Mouse (Mus musculus) frontal cortex, postnatal 10 days (tissue): ENCODE results near the gene Vps9d1.
"Not testable (repeated sequence)": the region's sequence is repeated elsewhere in the genome, so short reads cannot be mapped to it uniquely, and the experiment has no call there.

Source experiments
- DNase-seq, 2 experiments: peaks; one replicate each; pipeline ENCODE4 v3.0.0; 2022; ENCODE audit warnings: low spot score in 2 of 2, mixed read lengths in 1 of 2

Gene Vps9d1

DNA sequence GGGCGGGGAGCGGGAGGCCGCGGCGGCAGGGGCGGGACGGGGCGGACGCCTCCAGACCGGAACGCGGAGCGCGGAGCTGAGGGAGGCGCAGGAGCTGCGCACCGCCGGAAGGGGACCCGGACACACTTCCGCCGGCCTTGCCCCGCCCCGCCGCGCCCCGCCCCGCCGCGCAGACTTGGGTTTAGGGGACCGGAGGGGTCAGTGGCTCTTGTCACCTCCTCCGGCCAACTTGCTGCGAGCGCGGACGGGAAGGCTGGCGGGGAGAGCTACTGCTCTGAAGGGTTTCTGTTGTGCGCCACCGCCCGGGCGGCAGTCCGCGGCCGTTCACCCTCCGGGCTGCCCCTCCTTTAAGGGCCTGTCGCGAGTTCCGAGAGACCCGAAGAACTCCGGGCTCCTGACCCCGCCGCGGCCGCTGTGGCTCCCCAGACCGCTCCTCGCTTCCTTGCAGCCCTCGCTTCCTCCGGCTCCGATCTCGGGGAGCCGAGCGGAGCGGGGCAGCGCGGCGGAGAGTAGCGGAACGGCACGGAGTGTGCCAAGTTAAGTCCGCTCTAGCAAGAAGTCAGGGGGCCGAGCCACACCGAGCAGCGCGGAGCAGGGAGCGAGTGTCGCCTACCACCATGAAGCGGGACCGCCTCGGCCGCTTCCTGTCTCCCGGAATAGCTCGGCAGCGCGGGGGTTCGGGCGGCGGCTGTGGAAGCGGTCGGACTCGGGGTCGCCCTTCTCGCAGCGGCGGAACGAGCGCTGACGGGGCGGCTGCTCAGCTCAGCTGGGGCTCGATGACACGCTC is at the start of gene Vps9d1, which contains the start of gene Zfp276:
Vps9d1 (minus strand) TSS at position 250 of the 787 bp plus-strand sequence.
Zfp276 (plus strand) TSS at position 97 of the 787 bp plus-strand sequence.
- peak; percentile 68 to 85 for DNase-seq

DNA sequence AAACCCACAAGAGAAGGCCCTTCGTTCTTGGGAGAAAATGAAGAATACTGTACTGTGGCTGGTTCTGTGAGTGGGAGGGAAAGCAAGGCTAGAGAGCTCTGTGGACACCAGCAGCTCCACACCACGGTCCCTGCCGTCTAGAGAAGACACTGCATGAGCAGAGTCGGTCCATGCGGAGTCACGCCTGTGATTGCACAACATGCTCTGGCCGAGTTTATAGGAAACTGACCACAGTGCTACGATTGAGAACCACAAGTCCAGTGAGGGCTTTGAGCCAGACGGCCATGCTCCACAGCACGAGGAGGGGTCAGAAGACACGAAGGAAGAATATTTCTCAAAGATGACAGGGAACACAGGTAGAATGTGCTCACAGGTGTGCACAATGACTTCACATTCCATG is 44.2 kb upstream of the Vps9d1 start:
- DNase-seq: no peak

DNA sequence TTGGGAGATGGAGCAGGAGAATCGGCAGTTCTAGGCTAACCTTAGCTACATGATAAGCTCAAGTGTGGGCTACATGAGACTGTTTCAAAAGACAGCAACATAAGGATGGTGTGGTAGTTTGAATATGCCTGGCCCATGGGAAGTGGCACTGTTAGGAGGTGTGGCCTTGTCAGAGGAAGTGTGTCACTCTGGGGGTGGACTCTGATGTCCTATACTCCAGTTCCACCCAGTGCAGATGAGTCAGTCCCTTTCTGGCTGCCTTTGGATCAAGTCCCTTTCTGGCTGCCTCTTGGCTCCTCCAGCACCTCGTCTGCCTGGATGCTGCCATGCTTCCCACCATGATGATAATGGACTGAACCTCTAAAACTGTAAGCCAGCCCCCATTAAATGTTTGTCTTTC is 38.6 kb upstream of the Vps9d1 start:
- DNase-seq: no peak

DNA sequence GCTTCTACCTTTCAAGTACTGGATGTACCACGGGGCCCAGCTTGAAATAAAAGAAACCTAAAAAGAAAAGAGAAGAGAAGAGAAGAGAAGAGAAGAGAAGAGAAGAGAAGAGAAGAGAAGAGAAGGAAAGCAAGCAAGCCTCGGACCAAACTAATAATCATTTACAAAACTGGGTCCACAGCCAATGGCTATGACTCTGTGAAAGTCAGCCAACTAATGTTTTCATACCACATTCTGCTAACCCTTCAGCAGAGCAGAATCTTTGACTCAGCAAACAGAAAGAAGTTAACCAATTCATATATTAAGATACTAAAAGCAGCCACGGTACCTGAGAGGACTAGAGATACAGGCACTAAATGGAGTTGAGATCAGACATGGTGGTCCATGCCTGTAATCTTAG is 38.1 kb upstream of the Vps9d1 start:
- DNase-seq: no peak

GRCm38 (mm10) chr8:123291716-123292115 is 37.6 kb upstream of the Vps9d1 start:
- DNase-seq: no peak

GRCm38 (mm10) chr8:123290679-123291078 is 36.5 kb upstream of the Vps9d1 start:
- DNase-seq: no peak

GRCm38 (mm10) chr8:123290166-123290565 is 36.0 kb upstream of the Vps9d1 start:
- DNase-seq: no peak

- DNase-seq: no peak
These were observed 33.2 kb upstream of the Vps9d1 start for GRCm38 (mm10) chr8:123287362-123287761.

GRCm38 (mm10) chr8:123284493-123284892 is 30.3 kb upstream of the Vps9d1 start:
- no peak for DNase-seq

DNA sequence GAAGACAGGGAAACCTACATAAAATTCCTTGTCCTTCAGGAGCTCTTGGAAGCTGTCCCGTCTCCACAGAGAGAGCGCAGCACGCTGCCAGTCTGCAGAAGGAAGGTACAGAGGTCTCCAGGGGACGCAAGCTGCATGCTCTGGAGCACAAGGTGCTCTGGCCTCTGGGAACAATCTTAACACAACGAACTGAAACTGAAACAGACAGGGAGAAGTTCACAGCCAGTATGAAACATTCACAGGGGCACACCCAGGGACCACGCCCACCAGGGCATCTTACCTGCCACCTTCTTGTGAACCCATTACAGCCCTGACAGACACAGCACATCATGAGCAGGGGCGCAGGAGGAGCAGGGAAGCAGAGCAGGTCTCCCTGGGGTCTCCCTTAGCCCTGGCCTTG is 29.8 kb upstream of the Vps9d1 start:
- no peak for DNase-seq

GRCm38 (mm10) chr8:123282994-123283393 is 28.8 kb upstream of the Vps9d1 start:
- not testable (repeated sequence) for DNase-seq

DNA sequence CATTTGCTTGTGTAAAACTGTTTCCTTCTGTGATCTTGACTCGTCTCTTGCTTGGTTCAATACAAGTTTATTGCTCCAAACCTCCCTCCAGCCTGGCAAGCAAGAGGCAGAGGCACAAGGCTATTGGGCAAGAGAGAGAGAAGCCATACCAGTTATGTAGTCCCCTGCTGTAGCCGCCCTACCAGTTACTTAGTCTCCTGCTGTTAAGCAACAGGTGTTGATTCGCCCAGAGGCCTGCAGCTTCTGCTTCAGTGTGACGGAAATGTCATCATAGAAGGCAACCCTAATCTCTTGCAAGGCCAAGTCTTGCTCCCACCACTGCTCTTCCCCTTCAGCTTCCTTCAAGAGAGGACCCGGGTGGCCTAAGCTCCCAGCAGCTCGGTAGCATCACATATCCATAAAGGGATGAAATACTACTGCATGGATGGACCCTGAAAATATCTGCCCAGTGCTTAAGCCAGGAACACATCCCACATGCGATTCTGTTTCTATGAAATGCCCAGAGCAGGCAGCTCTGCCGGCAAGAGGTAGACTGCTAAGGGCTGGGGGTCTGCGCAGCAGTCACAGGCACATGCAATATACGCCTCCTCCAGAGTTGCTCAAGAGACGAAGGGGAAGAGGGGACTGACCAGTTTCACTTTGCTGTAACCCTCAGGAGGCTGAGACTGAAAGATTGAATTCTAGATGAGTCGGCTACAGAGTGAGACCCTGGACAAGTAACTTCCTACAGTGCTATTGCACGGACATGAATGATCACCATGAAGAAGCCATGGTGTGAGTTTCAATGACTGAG is 26.4 kb upstream of the Vps9d1 start:
- DNase-seq: no peak

DNA sequence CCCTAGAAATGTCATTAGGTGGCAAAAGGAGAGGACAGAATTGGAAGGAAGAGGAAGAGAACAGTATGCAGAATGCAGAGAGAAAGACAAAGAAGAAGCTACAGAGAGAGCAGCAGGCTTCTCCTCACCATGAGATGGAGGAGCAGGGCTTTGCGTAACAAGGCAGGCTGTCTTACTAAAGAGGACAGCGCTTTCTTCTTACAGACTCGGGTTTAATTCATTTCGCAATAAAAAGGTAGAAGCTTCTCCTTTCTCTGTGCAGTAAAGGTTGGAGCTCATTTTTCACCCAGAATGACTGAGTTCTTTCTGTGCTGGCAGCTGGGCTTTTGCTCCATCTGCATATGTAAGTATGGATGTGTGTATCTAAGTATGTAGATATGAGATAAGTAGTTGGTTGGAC is 25.7 kb upstream of the Vps9d1 start:
- no peak for DNase-seq

GRCm38 (mm10) chr8:123278445-123278844 is 24.3 kb upstream of the Vps9d1 start:
- no peak for DNase-seq

DNA sequence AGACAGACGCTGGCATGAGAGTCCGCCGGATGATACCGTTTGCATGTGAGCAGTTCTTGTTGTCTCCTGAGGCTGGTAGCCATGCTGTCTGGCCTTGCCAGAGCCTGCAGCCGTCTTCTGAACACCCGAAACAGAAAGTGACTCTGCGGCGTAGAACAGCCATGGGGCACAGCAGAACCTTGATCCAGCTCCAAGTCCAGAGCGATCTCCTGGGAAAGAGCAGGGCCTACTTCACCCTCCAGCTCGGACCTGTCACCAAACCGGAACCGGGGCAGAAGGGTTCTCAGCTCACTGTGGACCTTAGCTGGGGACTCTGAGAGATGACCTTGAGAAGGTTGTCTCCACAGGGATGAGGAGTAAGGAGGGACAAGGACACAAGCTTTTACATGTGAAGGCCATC is 20.9 kb upstream of the Vps9d1 start:
- no peak for DNase-seq

DNA sequence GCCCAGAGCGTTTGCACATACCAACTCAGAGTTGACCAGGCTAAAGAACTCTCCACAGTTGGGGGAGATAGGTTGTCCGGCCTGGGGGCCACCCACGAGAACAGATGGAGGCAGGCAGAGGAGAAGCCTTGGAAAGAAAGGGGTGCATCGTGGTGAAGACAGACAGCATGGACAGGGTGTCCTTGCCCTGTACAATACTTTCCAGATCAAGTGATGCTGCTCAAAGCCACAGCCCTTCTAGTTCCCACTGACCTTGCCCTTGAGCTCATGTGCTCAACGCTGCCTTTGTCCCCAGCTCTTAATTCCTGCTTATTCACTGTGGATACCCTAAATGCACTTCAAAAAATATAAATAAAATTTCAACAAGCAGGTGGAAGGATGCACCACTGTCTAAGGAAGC is 20.3 kb upstream of the Vps9d1 start:
- DNase-seq: no peak

DNA sequence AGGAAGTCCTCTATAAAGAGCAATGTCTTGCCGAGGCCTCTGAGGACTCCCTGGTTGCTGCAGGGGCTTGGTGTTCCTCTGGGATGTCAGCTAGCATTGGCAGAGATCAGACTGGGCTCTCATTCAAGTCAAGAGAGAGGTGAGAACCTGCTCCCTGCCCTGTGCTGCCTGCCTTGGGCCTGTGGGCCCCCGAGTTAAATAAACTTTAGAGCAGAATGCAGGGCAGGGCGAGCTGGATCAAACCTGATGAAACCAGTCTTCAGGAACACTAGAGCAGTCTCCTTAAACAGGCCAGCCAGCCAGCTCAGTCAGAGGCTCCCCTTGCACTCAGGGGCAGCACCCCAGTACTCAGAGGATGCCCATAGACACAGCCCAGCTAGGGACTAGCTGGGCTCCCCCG is 17.8 kb upstream of the Vps9d1 start:
- no peak for DNase-seq

DNA sequence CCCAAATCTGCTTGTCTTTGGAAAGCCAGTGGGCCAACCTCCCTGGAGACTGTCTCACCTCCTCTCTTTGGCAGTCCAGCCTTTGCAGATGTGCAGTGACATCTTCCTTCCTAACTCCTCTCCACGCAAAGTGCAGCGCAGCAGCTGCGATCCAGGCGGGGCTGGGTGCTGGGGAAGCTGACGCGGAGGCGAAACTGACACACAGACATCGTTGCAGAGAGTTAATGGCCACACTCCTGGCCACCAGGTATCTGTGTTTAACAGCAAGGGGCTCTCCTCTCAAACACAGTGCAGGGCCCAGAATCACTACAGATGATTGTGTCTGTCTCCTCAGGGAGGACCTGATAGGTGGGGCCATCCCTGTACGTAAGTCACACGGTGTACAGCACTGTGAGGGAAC is 17.0 kb upstream of the Vps9d1 start:
- no peak for DNase-seq

GRCm38 (mm10) chr8:123267926-123268656 is 13.9 kb upstream of the Vps9d1 start:
- no peak for DNase-seq

DNA sequence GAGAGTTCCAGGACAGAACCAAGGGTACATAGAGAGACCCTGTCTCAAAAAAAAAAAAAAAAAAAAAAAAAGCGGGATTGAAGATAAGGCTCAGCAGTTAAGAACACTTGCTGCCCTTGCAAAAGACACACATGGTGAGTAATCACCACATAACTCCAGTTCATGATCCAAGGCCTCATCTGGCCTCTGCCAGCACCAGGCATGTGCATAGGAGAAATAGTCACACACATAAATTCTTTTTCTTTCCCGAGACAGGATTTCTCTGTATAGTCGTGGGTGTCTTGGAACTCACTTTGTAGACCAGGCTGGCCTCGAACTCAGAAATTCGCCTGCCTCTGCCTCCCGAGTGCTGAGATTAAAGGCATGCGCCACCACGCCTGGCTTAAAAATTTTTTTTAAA is 3.4 kb upstream of the Vps9d1 start:
- DNase-seq: not testable (repeated sequence)

DNA sequence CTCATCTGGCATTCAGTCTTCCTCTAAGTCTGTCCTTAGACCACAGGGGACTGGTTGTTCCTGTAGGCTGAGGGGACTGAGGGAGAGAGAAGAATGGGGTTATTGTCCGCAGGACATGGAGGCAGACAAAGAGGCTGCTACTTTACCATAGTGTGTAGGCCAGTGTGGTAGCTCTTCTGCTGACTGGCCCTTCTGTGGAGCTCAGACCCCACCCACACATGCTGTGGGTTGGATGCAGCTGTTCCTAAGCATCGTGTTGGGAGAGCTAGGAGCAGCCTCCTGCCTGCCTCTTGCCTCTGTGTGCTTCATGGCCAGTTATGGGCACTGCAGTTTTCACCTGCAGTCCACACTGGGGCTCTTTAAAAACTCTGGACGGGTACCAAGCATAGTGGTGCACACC is 3.0 kb upstream of the Vps9d1 start:
- DNase-seq: no peak

- no peak for DNase-seq
These were observed 1.0 kb upstream of the Vps9d1 start for GRCm38 (mm10) chr8:123255170-123255569.
